Mouse (Mus musculus) effector memory CD4-positive, alpha-beta T cell, adult 7 months (primary cell): ENCODE data around the gene Spdye4a. TPM values are rescaled to one million over a fixed set of nuclear protein-coding genes. Genes with fewer than 3 reads are reported as not detected.

Experiments
- polyA plus RNA-seq: library from polyadenylated mRNA; unstranded; fragments of 100-300 nt; shearing (Covaris generic); gene quantifications from one replicate; pipeline ENCODE4 v1.2.1, GENCODE M21; 2017

Gene Spdye4a
- polyA plus RNA-seq, result not detected

DNA sequence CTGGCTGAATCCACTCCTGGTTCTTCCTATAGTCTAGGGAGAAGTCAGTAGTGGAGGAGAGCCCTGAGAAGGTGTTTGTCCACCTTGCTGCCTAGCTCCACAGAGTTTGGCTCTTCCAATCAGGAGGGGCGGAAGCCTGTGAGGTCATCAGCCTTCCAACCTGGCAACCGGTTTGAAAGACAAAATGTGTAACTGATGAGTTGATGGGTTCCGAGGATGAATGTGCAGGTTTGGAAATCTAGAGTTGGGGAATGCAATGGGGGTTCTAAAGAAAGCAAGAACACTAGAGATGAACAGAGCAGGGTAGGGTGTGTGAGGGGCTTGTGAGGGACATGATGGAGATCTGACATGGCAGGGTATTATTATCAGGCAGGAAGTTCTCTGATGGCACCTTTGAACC lies at the start of gene Spdye4a:
Gene Spdye4a, minus strand, starts transcription at position 101 of the 400 bp plus-strand sequence.

DNA sequence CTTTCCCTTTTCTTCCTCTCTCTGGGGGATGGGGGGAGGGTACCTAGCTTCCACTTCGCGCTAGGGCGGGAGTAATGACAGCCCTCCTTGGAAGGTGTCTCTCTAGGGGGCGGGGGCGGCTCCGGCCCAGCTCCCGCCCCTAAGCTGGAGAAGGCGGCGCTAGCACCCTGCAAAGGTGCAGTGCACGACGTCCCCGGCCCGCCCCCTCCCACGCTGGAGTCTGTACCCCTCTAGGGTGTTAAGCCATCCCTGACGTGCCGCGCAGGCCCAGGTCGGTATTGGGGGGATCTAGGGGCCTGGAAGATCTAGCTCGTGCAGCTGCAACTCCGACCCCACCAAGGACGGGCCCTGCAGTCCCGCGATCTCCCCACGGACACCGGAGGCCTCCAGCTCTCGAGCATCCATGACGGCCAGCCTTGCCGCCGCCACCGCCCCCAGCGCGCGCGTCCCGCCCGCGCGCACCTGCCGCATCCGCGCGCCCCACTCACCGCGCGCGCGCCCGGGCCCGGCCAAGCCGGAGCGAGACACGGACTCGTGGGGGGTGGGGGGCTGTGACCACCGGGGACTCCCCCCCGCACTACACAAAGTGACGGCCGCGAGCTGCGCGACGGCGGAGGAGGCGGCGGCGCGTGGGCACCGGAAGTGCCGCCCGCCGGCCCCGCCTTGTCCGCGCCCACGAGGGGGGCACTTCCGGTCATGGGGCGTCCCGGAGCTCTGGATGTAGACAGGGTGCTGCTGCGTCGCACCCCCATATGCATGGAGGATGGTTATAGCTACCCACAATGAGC lies 42.9 kb upstream of the Spdye4a start, which contains the start of gene Zfp316:
Gene Zfp316, minus strand, starts transcription at position 660 of the 788 bp plus-strand sequence.

DNA sequence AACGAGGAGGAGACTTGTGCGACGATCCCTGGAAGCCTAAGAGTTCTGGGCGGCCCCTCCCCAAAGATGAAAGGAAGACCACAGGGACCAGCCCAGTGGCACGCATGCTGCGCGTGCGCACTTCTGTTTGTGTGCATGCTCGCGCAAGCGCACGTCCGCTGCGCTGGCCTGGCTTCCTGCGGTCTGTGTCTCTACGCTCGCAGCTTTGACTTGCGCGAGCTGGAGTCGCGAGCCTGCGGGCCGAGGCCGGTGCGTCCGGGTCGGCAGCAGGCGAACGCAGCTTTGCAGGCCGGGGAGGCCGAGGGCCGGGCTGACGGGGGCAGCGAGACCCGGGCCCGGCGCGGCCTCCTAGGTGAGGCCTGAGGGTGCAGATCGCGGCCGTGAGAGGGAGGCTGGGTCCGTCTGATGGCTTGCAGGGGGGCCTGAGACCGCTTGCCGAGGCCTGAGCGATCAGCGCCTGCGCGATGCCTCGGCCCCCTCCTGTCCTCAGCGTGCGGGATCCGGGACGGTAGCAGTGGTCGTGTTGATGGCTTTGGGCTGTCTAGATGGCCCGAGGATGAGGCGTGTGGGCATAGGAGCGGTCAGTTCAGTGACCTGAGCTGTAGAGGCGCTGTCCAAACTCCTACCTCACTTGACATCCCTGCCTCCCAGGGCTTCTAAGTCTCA lies 8.5 kb upstream of the Spdye4a start, which contains the start of gene Zfp12:
Gene Zfp12, plus strand, starts transcription at position 136 of the 666 bp plus-strand sequence.

DNA sequence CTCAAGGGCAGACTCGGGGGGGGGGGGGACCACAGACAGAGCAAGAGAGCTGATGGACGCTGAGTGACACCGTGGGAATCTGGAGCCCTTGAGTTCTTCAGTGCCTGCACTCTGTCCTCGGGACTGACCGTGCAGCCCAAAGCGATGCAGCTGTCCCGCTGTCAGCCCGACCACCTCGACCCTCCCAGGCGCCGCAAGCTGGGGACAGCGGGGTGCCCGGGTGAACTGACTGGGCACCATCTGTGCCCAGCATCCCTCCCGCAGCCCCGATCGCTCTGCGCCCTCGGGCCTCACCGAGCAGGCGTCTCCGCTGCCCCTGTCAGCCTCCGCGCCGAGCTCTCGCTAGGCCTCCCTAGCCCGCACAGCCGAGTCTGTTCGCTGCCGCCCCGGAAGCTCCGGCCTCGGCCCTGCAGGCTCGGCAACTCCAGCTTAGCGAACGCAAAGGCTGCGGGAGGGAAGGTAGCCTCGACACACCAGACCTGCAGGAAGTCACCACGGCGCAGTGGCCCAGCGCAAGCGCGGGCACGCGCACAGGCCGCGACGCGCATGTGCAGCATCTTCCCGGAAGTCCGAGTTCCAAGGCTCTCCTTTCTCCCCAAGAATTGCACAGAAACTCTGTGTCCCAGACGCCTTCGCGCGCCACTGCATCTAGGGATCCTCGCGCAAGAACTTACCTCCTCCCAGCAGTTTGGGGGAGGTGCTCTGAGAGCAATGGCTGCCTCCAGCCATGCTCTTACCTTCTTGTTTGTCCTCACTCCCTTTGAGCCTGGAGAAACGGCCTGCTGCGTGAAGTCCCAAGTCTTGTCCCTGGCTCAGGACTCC lies 46.2 kb downstream of the Spdye4a start, which contains the start of the genes Rbak and Spdye4b:
Gene Rbak, minus strand, starts transcription at position 521 of the 822 bp plus-strand sequence.
Gene Spdye4b, plus strand, starts transcription at position 763 of the 822 bp plus-strand sequence.

Other genes with a start within 250 kb of the Spdye4a start
- 44.8 TPM for gene Rnf216, start 113.9 kb downstream of the Spdye4a start, polyA plus RNA-seq
- 0.11 TPM for gene Olfr718-ps1, start 79.3 kb downstream of the Spdye4a start, polyA plus RNA-seq
- gene Rbak, start 46.1 kb downstream of the Spdye4a start, polyA plus RNA-seq, result 9.0 TPM
- gene Spdye4b, start 45.9 kb downstream of the Spdye4a start, polyA plus RNA-seq, result not detected
- gene Zfp12, start 8.3 kb upstream of the Spdye4a start, polyA plus RNA-seq, result 16.8 TPM
- 1.2 TPM for gene Zfp316, start 43.1 kb upstream of the Spdye4a start, polyA plus RNA-seq
- gene Zfp853, start 66.7 kb upstream of the Spdye4a start, polyA plus RNA-seq, result not detected
- gene E130309D02Rik, start 88.5 kb upstream of the Spdye4a start, polyA plus RNA-seq, result 48.0 TPM
- gene Zdhhc4, start 102.4 kb upstream of the Spdye4a start, polyA plus RNA-seq, result 49.6 TPM
- not detected for gene Grid2ip, start 130.4 kb upstream of the Spdye4a start, polyA plus RNA-seq
- 33.8 TPM for gene Kdelr2, start 176.9 kb upstream of the Spdye4a start, polyA plus RNA-seq
- 10.6 TPM for gene Daglb, start 237.7 kb upstream of the Spdye4a start, polyA plus RNA-seq